Mouse (Mus musculus): ENCODE results near the gene Tbc1d2.

DNA sequence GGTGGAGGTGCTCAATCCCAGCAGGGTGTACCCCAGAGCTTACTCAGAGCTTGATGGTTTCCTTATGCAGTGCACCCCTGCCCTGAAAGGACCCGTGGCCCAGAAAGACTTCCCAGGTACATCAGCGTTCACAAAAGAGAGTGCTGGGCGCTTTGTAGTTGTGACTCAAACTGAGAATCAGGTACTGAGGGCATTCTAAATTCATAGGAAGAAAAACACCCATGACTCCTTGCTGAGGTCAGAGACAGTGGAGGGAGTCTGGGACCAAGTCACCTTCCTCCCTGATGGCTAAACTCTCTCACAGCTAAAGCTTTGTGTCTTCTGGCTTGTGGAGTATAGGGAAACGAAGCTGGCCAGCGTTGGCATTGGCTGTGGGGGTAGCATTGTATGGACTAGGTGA is 16.4 kb upstream of the Tbc1d2 start:
- TF ChIP-seq POLR2A (IDR thresholded peaks at IDR 0.05; ENCODE audit: borderline replicate concordance, insufficient read depth, low read length) = no peak
- TF ChIP-seq CTCF (IDR thresholded peaks at IDR 0.05; ENCODE audit: borderline replicate concordance, insufficient read depth, low read depth, low read length) = no peak
